Mouse (Mus musculus) right cerebral cortex, adult 18-20 months (tissue): ENCODE results near the gene Rbms3.

Experiments
- DNase-seq: peaks from one replicate; pipeline ENCODE4 v3.0.0; 2022; ENCODE audit warnings: mixed read lengths

The Rbms3 gene

GRCm38 (mm10) chr9:117092177-117092555 lies 537.5 kb downstream of the Rbms3 start:
- no peak for DNase-seq

GRCm38 (mm10) chr9:117091253-117092176 lies 538.2 kb downstream of the Rbms3 start:
- no peak for DNase-seq

- no peak for DNase-seq
Observed at GRCm38 (mm10) chr9:117089409-117090147, 540.1 kb downstream of the Rbms3 start.

- no peak for DNase-seq
Observed at GRCm38 (mm10) chr9:117088309-117088708, 541.4 kb downstream of the Rbms3 start.

- DNase-seq = no peak
Observed at GRCm38 (mm10) chr9:117085706-117086105, 544.0 kb downstream of the Rbms3 start.

GRCm38 (mm10) chr9:117084471-117084870 lies 545.2 kb downstream of the Rbms3 start:
- no peak for DNase-seq

- no peak for DNase-seq
Observed at GRCm38 (mm10) chr9:117079471-117079870, 550.2 kb downstream of the Rbms3 start.

- no peak for DNase-seq
Observed at GRCm38 (mm10) chr9:117077548-117077947, 552.2 kb downstream of the Rbms3 start.

- DNase-seq = no peak
Observed at GRCm38 (mm10) chr9:117076785-117077184, 552.9 kb downstream of the Rbms3 start.

GRCm38 (mm10) chr9:117072433-117073099 lies 557.1 kb downstream of the Rbms3 start:
- DNase-seq = no peak

- no peak for DNase-seq
Observed at GRCm38 (mm10) chr9:117070616-117071015, 559.1 kb downstream of the Rbms3 start.

- DNase-seq = no peak
Observed at GRCm38 (mm10) chr9:117069232-117069631, 560.5 kb downstream of the Rbms3 start.

- DNase-seq = no peak
Observed at GRCm38 (mm10) chr9:117067703-117068419, 561.9 kb downstream of the Rbms3 start.

- no peak for DNase-seq
Observed at GRCm38 (mm10) chr9:117066502-117066901, 563.2 kb downstream of the Rbms3 start.

- no peak for DNase-seq
Observed at GRCm38 (mm10) chr9:117065601-117066000, 564.1 kb downstream of the Rbms3 start.

GRCm38 (mm10) chr9:117059586-117059985 lies 570.1 kb downstream of the Rbms3 start:
- DNase-seq = no peak

- no peak for DNase-seq
Observed at GRCm38 (mm10) chr9:117059135-117059534, 570.6 kb downstream of the Rbms3 start.

GRCm38 (mm10) chr9:117051935-117052334 lies 577.8 kb downstream of the Rbms3 start:
- DNase-seq = no peak

GRCm38 (mm10) chr9:117048641-117049040 lies 581.1 kb downstream of the Rbms3 start:
- peak; percentile 29 for DNase-seq

GRCm38 (mm10) chr9:117041993-117042366 lies 587.7 kb downstream of the Rbms3 start:
- no peak for DNase-seq

GRCm38 (mm10) chr9:117041291-117041992 lies 588.3 kb downstream of the Rbms3 start:
- no peak for DNase-seq

- no peak for DNase-seq
Observed at GRCm38 (mm10) chr9:117039941-117040453, 589.7 kb downstream of the Rbms3 start.
